Mouse (Mus musculus) forebrain, postnatal 0 days (tissue): ENCODE measurements around the gene Krtap5-1. TPM values are rescaled to one million over a fixed set of nuclear protein-coding genes. Genes with fewer than 3 reads are reported as not detected.
"Not testable (repeated sequence)": the region's sequence is repeated elsewhere in the genome, so short reads cannot be mapped to it uniquely, and the experiment has no call there.

ENCODE experiments used
- ATAC-seq: fragments of 200-750 bp; cut with Nextera tagmentation; 2 replicates; pipeline ENCODE4 v1.8.0; 2017; ENCODE audit warnings: mild to moderate bottlenecking, moderate library complexity
- DNase-seq: peaks from one replicate; pipeline ENCODE4 v3.0.0-alpha.2; 2015
- H3K27ac ChIP-seq: fragments of 300-500 bp; sonication (generic); 2 replicates; pipeline ENCODE4 v1.5.1; 2014; ENCODE audit warnings: low read depth, mild to moderate bottlenecking, antibody characterized with exemption, low read length, moderate library complexity, mixed read lengths
- H3K27me3 ChIP-seq: fragments of 300-500 bp; sonication (generic); 2 replicates; pipeline ENCODE4 v1.6.1; 2014; ENCODE audit warnings: mild to moderate bottlenecking, low read length, mixed read lengths; ENCODE audit not compliant: insufficient read depth
- H3K36me3 ChIP-seq: fragments of 300-500 bp; sonication (generic); 2 replicates; pipeline ENCODE4 v1.6.1; 2014; ENCODE audit warnings: mild to moderate bottlenecking, moderate library complexity; ENCODE audit not compliant: insufficient read depth
- H3K4me1 ChIP-seq: fragments of 300-500 bp; sonication (generic); 2 replicates; pipeline ENCODE4 v1.6.1; 2014; ENCODE audit warnings: antibody characterized with exemption; ENCODE audit not compliant: insufficient read depth
- H3K4me2 ChIP-seq: fragments of 300-500 bp; sonication (generic); 2 replicates; pipeline ENCODE4 v1.6.1; 2014; ENCODE audit warnings: low read depth, mild to moderate bottlenecking, moderate library complexity
- H3K4me3 ChIP-seq: fragments of 300-500 bp; sonication (generic); 2 replicates; pipeline ENCODE4 v1.5.1; 2014; ENCODE audit warnings: low read depth, low read length, mixed read lengths
- H3K9ac ChIP-seq: fragments of 300-500 bp; sonication (generic); 2 replicates; pipeline ENCODE4 v1.6.1; 2014; ENCODE audit warnings: mild to moderate bottlenecking
- H3K9me3 ChIP-seq: fragments of 300-500 bp; sonication (generic); 2 replicates; pipeline ENCODE4 v1.6.1; 2016; ENCODE audit warnings: low read length
- CTCF ChIP-seq: sonication (generic); IDR thresholded peaks from 2 replicates; pipeline ENCODE4 v1.5.1; 2016; ENCODE audit warnings: antibody characterized with exemption, control low read depth, low read depth
- whole genome bisulfite sequencing: fragments of 180-500 bp; shearing (Covaris S2); extraction: QIAGEN DNeasy Blood & Tissue Kit; methylation state at CpG from one replicate; pipeline ENCODE4 v1.1.7; 2014; 5-methylcytosine and 5-hydroxymethylcytosine counted together
- polyA plus RNA-seq: library from polyadenylated mRNA; unstranded; fragments of >200 nt; fragmentation: Nextera tagmentation; extraction: Ambion mirVana; gene quantifications from 2 replicates; pipeline ENCODE4 v1.2.1, GENCODE M21; 2015
- total RNA-seq: library from RNA; depleted of rRNA; stranded (reverse); fragments of >200 nt; gene quantifications from 2 replicates; pipeline ENCODE4 v1.2.3, GENCODE M21; 2014; rRNA removed

Gene Krtap5-1
- total RNA-seq (not detected in 2 replicates), polyA plus RNA-seq (not detected in 2 replicates)

DNA sequence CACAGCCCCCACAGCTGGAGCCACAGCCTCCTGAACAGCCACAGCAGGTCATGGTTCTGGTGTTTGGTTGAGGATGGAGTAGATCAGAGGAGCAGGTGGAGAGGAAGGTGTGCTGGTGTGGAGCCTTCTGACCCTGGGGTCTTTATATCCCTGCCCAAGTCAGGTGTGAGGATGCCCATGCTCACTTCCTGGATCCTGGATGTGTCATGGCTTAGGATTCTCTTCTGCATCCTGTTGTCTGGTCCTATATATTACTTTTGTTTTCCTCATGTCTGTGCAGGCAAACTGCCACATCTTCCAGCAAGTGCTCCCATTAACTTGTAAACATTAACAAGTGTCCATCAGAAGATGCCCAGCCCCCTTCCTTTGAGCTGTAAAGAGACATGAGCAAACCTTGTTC is at the start of gene Krtap5-1:
Krtap5-1 (minus strand) TSS at position 101 of the 400 bp plus-strand sequence.
- not testable (repeated sequence) for H3K36me3 ChIP-seq, H3K9ac ChIP-seq, H3K9me3 ChIP-seq, H3K4me2 ChIP-seq, H3K27ac ChIP-seq, H3K27me3 ChIP-seq, H3K4me3 ChIP-seq, DNase-seq, ATAC-seq, H3K4me1 ChIP-seq

DNA sequence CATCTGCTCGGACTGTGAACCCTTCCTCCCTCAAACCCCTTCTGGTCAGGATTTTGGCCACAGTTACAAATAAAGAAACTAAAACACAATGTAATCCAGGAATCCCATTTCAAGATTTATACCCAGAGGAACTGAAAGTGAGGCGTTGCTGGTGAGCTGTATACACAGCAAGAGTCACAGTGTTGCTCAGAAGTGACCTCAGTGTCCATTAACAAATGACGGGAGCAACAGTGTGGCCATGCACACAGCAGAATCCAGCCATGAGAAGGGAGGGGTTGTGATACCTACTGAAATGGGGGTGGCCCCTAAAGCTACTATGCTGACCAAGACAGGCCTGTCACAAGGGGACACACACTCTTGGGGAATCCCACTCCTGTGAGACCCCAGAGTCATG is 45.3 kb upstream of the Krtap5-1 start:
- Histone ChIP-seq H3K27me3 (no peaks in the 10 kb centered on the region), H3K9ac (no peak overlapping the region), H3K36me3 (no peaks in the 10 kb centered on the region), H3K9me3 (no peaks in the 10 kb centered on the region), H3K4me3 (no peak overlapping the region), H3K27ac (no peak overlapping the region), H3K4me2 (no peak overlapping the region), H3K4me1 (no peaks in the 10 kb centered on the region)
- ATAC-seq (no peak), DNase-seq (no peak)
- WGBS, result 87% methylated on average over 3 of the region's 3 CpGs
- TF ChIP-seq CTCF, result no peak

DNA sequence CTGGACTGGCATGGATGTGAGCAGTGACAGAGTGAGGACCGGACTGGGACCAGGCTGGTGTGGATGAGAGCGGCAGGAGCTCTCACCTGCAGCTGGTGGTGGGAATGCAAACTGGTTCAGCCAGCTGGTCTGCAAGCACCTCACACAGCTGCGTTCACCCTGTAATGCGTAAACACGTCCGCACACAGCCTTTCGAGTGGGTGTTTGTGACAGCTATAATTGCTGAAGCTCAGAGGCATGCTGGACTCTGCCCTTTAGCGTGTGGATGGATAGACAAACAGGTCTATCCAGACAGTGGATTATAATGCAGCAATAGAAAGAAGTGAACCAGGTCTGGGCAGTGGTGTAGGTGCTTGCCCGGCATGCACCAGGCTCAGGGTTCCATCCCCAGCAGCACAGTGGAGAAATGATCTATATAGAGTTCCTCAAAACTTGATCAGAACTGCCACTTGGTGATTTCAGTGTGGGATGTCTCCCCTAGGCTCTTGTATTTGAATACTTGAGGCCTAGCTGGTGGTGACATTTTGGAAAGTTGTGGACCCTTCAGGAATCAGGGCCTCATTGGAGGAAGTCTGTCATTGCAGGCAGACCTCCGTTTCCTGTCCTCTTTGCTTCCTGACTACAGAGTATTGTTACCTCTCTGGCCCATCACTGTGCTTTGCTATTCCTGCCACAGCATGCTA is 44.8 kb upstream of the Krtap5-1 start:
- no peak for TF ChIP-seq CTCF
- DNase-seq (no peak), ATAC-seq (no peak)
- no peaks in the 10 kb centered on the region for H3K9me3 ChIP-seq
- no peak overlapping the region for H3K4me3 ChIP-seq
- H3K9ac ChIP-seq, result no peak overlapping the region
- H3K4me2 ChIP-seq, result no peak overlapping the region
- no peak overlapping the region for H3K27ac ChIP-seq
- no peaks in the 10 kb centered on the region for H3K4me1 ChIP-seq
- H3K27me3 ChIP-seq, result no peaks in the 10 kb centered on the region
- 74% methylated on average over 10 of the region's 10 CpGs for WGBS
- no peaks in the 10 kb centered on the region for H3K36me3 ChIP-seq

DNA sequence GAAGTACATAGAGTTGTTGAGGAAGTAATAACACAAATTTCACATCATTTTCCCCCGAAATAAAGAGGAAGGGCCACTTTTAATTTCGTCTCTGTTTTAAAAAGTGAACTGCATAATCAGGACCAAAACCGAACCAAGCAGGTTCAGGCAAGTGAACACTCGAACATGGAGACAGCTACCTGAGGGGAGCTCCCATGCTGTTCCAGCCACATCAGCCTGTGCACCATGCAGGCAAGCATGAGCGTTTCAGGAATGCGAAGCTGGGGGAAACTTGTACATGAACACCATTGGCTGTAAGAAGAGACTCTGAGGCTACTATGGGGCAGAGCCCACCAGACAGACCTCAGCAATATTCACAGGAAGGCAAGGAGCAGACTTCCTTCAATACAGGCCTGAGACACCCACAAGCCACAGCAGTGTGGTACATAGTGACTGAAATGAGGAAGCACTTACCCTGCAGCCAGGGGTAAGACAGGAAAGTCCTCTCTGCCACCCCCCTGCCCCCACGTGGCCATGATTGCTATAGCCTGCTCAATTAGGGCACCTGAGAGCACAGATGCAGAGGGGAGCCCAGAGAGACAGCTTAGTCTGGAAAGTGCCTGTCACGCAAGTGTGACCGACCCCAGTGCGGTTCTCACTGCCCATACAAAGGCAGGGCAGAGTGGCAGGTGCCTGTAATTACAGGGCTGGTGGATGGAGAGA is 43.5 kb upstream of the Krtap5-1 start:
- Histone ChIP-seq H3K4me1 (no peaks in the 10 kb centered on the region), H3K9me3 (no peaks in the 10 kb centered on the region), H3K4me2 (no peak overlapping the region), H3K4me3 (no peak overlapping the region), H3K27ac (no peak overlapping the region), H3K9ac (no peak overlapping the region), H3K27me3 (no peaks in the 10 kb centered on the region), H3K36me3 (no peaks in the 10 kb centered on the region)
- ATAC-seq, result no peak
- 61% methylated on average over 10 of the region's 10 CpGs for WGBS
- no peak for TF ChIP-seq CTCF
- DNase-seq, result no peak

DNA sequence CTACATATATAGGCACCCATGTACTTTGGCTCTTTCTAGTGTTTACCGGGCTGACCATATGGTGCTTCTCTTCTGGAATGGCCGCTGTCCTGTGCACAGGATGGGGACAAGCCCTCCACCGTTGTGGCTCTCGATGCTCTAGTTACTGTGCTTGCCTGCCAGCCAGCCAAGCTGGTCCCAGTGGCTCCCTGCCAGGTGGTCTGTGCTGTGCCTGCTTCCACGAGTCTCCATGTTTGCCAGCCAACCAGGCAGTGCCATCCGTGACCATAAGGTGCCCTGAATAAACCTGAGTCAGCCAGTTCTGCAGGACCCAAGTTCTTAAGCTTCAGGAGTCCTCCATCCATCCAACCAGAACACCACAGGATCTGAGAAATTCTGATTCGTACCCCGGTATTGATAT is 38.2 kb upstream of the Krtap5-1 start:
- peak; percentile 32 for DNase-seq

DNA sequence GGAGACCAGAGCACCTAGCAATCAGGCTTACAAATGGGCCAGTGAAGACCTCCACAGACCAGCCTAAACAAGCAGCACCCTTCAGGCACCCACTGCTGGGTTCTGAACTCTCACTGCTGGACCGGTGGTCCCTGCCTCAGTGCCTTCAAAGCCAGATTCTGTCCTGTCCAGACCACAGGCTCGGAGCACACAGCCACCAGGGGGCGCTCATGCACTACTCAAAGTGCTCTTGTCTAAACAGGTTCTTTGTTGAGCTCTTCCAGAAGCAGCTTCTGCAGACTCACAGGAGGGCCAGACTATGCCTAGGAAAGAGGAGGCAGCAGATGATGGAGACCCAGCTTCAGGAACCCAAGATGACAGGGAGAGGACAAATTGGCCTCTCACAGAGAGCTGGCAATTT is 37.3 kb upstream of the Krtap5-1 start:
- no peak overlapping the region for H3K9ac ChIP-seq
- H3K9me3 ChIP-seq, result no peaks in the 10 kb centered on the region
- peak; percentile 90 for ATAC-seq
- no peaks in the 10 kb centered on the region for H3K27me3 ChIP-seq
- TF ChIP-seq CTCF, result peak; percentile 94
- no peaks in the 10 kb centered on the region for H3K36me3 ChIP-seq
- no peaks in the 10 kb centered on the region for H3K4me1 ChIP-seq
- no peak overlapping the region for H3K27ac ChIP-seq
- peak; percentile 92 for DNase-seq
- no peak overlapping the region for H3K4me2 ChIP-seq
- WGBS, result 3% methylated on average over 3 of the region's 3 CpGs
- H3K4me3 ChIP-seq, result no peak overlapping the region

More for the DNA sequence above, 38.2 kb upstream of the Krtap5-1 start:
- H3K4me2 ChIP-seq, result no peak overlapping the region
- no peaks in the 10 kb centered on the region for H3K36me3 ChIP-seq
- no peaks in the 10 kb centered on the region for H3K27me3 ChIP-seq
- WGBS, result 51% methylated on average over 8 of the region's 8 CpGs
- H3K4me3 ChIP-seq, result no peak overlapping the region
- no peak; the same call in 1 of the 2 replicates for ATAC-seq
- H3K9ac ChIP-seq, result no peak overlapping the region
- no peak for TF ChIP-seq CTCF
- H3K27ac ChIP-seq, result no peak overlapping the region
- no peaks in the 10 kb centered on the region for H3K9me3 ChIP-seq
- no peaks in the 10 kb centered on the region for H3K4me1 ChIP-seq

DNA sequence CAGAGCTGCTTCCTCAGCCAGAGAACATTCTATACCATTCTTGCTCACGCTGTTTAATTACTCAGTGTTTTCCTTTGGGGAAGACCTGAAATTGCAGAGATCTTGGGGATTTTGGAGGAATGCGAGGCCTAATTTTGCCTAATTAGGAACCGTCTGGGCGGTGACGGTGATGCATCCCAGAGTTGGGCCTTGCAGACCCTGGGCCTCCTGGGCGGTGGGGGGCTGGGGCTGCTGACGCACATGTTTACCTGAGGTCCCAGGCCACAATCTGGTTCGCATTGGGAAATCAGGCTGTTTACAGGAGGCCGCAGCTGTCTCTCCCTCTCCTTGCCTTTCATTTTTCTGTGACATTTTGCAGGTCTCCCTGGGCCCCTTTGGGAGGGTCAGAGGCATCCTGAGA is 35.8 kb upstream of the Krtap5-1 start:
- H3K27me3 ChIP-seq, H3K9ac ChIP-seq, DNase-seq, H3K4me2 ChIP-seq, ATAC-seq, H3K9me3 ChIP-seq, H3K4me3 ChIP-seq, H3K36me3 ChIP-seq, H3K4me1 ChIP-seq, H3K27ac ChIP-seq: not testable (repeated sequence)
- WGBS, result 52% methylated on average over 2 of the region's 9 CpGs
